ENCODE assay signal across 8 mouse cellular contexts in genomic region chr11:103051249-103051691, GRCm38 (mm10). TPM values are rescaled to one million over a fixed set of nuclear protein-coding genes. Genes with fewer than 3 reads are reported as not detected.
DNase-seq lines count a peak whose midpoint lies in the region; ATAC-seq and TF ChIP-seq lines count a peak whose summit lies in the region.

No protein-coding gene starts in this region.

- peak overlapping the region; percentile 19; the same call in 1 of the 2 replicates for H3K27ac ChIP-seq in brown adipose tissue, adult 24 weeks (replicated peaks; ENCODE audit: low read depth, low read length)
- peak overlapping the region; percentile 80 for H3K27ac ChIP-seq in heart, embryonic 12.5 days (ENCODE audit: poor library complexity, severe bottlenecking)
- H3K27ac ChIP-seq in forebrain, postnatal 0 days (ENCODE audit: low read depth, low read length), result no peak overlapping the region
- H3K27ac ChIP-seq in forebrain, embryonic 10.5 days, result no peak overlapping the region
- no peak overlapping the region for H3K27ac ChIP-seq in hindbrain, embryonic 16.5 days (ENCODE audit: low read depth, low read length)

- H3K9me3 ChIP-seq in heart, embryonic 12.5 days (replicated peaks), result no peaks in the 10 kb centered on the region
- no peaks in the 10 kb centered on the region for H3K9me3 ChIP-seq in forebrain, postnatal 0 days (ENCODE audit: low read length)
- no peaks in the 10 kb centered on the region for H3K9me3 ChIP-seq in forebrain, embryonic 10.5 days
- no peaks in the 10 kb centered on the region for H3K9me3 ChIP-seq in hindbrain, embryonic 16.5 days (ENCODE audit: control insufficient read depth, low read length)

- no peak overlapping the region for H3K4me2 ChIP-seq in heart, embryonic 12.5 days
- H3K4me2 ChIP-seq in forebrain, postnatal 0 days (ENCODE audit: low read depth), result no peak overlapping the region
- H3K4me2 ChIP-seq in hindbrain, embryonic 16.5 days (ENCODE audit: low read length), result no peak overlapping the region

- peaks cover 61% of the 10 kb centered on the region for H3K36me3 ChIP-seq in heart, embryonic 12.5 days
- H3K36me3 ChIP-seq in forebrain, postnatal 0 days (ENCODE audit: insufficient read depth), result peaks cover 52% of the 10 kb centered on the region
- H3K36me3 ChIP-seq in forebrain, embryonic 10.5 days (replicated peaks), result peaks cover 75% of the 10 kb centered on the region
- peaks cover 5% of the 10 kb centered on the region for H3K36me3 ChIP-seq in hindbrain, embryonic 16.5 days (ENCODE audit: control insufficient read depth, insufficient read depth, low read length)

- H3K9ac ChIP-seq in heart, embryonic 12.5 days, result no peak overlapping the region
- H3K9ac ChIP-seq in forebrain, postnatal 0 days, result no peak overlapping the region
- no peak overlapping the region for H3K9ac ChIP-seq in hindbrain, embryonic 16.5 days (ENCODE audit: low read depth, low read length)

- no peak for TF ChIP-seq CTCF in forebrain, postnatal 0 days (IDR thresholded peaks at IDR 0.05; ENCODE audit: low read depth)

- 19% methylated on average over 8 of the region's 8 CpGs for WGBS in heart, embryonic 12.5 days
- WGBS in forebrain, postnatal 0 days, result 85% methylated on average over 8 of the region's 8 CpGs
- WGBS in forebrain, embryonic 10.5 days, result 84% methylated on average over 8 of the region's 8 CpGs
- 83% methylated on average over 8 of the region's 8 CpGs for WGBS in hindbrain, embryonic 16.5 days

- no peaks in the 10 kb centered on the region for H3K27me3 ChIP-seq in heart, embryonic 12.5 days (replicated peaks)
- H3K27me3 ChIP-seq in forebrain, postnatal 0 days (ENCODE audit: insufficient read depth, low read length), result no peaks in the 10 kb centered on the region
- no peaks in the 10 kb centered on the region for H3K27me3 ChIP-seq in forebrain, embryonic 10.5 days (ENCODE audit: poor library complexity, severe bottlenecking)
- H3K27me3 ChIP-seq in hindbrain, embryonic 16.5 days (replicated peaks; ENCODE audit: control insufficient read depth, insufficient read depth, low read length), result no peaks in the 10 kb centered on the region

- peak; percentile 55 for DNase-seq in right cerebral cortex, adult 18-20 months
- DNase-seq in right cerebral cortex, postnatal 4 days, result no peak
- peak; percentile 83 for DNase-seq in lung, postnatal 10 days
- no peak for DNase-seq in forebrain, postnatal 0 days
- DNase-seq in forebrain, embryonic 10.5 days (ENCODE audit: extremely low spot score, low spot score), result no peak

- H3K4me1 ChIP-seq in brown adipose tissue, adult 24 weeks (ENCODE audit: control insufficient read depth, insufficient read depth, insufficient read length, low read length), result no peaks in the 10 kb centered on the region; the same call in 1 of the 2 replicates
- H3K4me1 ChIP-seq in heart, embryonic 12.5 days (replicated peaks), result peaks cover 28% of the 10 kb centered on the region
- H3K4me1 ChIP-seq in forebrain, postnatal 0 days (ENCODE audit: insufficient read depth), result no peaks in the 10 kb centered on the region
- H3K4me1 ChIP-seq in forebrain, embryonic 10.5 days, result 0 out of 2 replicates have a peak, but pooled peaks cover 2% of the 10 kb centered on the region
- H3K4me1 ChIP-seq in hindbrain, embryonic 16.5 days (ENCODE audit: control insufficient read depth, insufficient read depth, low read depth, low read length), result no peaks in the 10 kb centered on the region

- peak; percentile 86 for ATAC-seq in heart, embryonic 12.5 days (ENCODE audit: insufficient number of reproducible peaks, low FRiP score)
- ATAC-seq in forebrain, postnatal 0 days, result no peak
- ATAC-seq in hindbrain, embryonic 16.5 days, result no peak

- H3K4me3 ChIP-seq in brown adipose tissue, adult 24 weeks (ENCODE audit: insufficient read depth, low read depth, low read length), result no peak overlapping the region
- H3K4me3 ChIP-seq in heart, embryonic 12.5 days, result no peak overlapping the region
- no peak overlapping the region for H3K4me3 ChIP-seq in forebrain, postnatal 0 days (ENCODE audit: low read depth, low read length)
- no peak overlapping the region for H3K4me3 ChIP-seq in forebrain, embryonic 10.5 days
- H3K4me3 ChIP-seq in hindbrain, embryonic 16.5 days (ENCODE audit: low read length), result no peak overlapping the region

RNA-seq across cellular contexts. Expression of gene Dcakd, which starts 23.1 kb away (rescaled TPM):
- 25.6 and 25.9 TPM in 2 replicates for polyA plus RNA-seq in brown adipose tissue, adult 24 weeks (2012; ENCODE audit: insufficient read depth, insufficient read length, missing spikeins)
- polyA plus RNA-seq in heart, embryonic 12.5 days (2016; fragmentation: Nextera tagmentation; extraction: Ambion mirVana), result 94.1 and 95.2 TPM in 2 replicates
- total RNA-seq in forebrain, postnatal 0 days (2014; rRNA removed), result 136 and 148 TPM in 2 replicates
- polyA plus RNA-seq in forebrain, postnatal 0 days (2015; fragmentation: Nextera tagmentation; extraction: Ambion mirVana), result 173 and 191 TPM in 2 replicates
- polyA plus RNA-seq in forebrain, embryonic 10.5 days (2016; fragmentation: Nextera tagmentation; extraction: Ambion mirVana), result 261 and 275 TPM in 2 replicates
- polyA plus RNA-seq in hindbrain, embryonic 16.5 days (2015; fragmentation: Nextera tagmentation; extraction: Ambion mirVana), result 132 and 192 TPM in 2 replicates

RNA-seq across cellular contexts. Expression of gene Nmt1, which starts 23.3 kb away (rescaled TPM):
- 52.6 and 57.2 TPM in 2 replicates for polyA plus RNA-seq in brown adipose tissue, adult 24 weeks (2012; ENCODE audit: insufficient read depth, insufficient read length, missing spikeins)
- polyA plus RNA-seq in heart, embryonic 12.5 days (2016; fragmentation: Nextera tagmentation; extraction: Ambion mirVana), result 46.9 and 50.4 TPM in 2 replicates
- 63.2 and 64.1 TPM in 2 replicates for total RNA-seq in forebrain, postnatal 0 days (2014; rRNA removed)
- 35.0 and 36.7 TPM in 2 replicates for polyA plus RNA-seq in forebrain, postnatal 0 days (2015; fragmentation: Nextera tagmentation; extraction: Ambion mirVana)
- 62.4 and 66.0 TPM in 2 replicates for polyA plus RNA-seq in forebrain, embryonic 10.5 days (2016; fragmentation: Nextera tagmentation; extraction: Ambion mirVana)
- 28.8 and 30.4 TPM in 2 replicates for polyA plus RNA-seq in hindbrain, embryonic 16.5 days (2015; fragmentation: Nextera tagmentation; extraction: Ambion mirVana)

RNA-seq across cellular contexts. Expression of gene Plcd3, which starts 50.2 kb away (rescaled TPM):
- 6.1 and 6.2 TPM in 2 replicates for polyA plus RNA-seq in brown adipose tissue, adult 24 weeks (2012; ENCODE audit: insufficient read depth, insufficient read length, missing spikeins)
- 5.8 and 6.6 TPM in 2 replicates for polyA plus RNA-seq in heart, embryonic 12.5 days (2016; fragmentation: Nextera tagmentation; extraction: Ambion mirVana)
- 8.5 and 8.8 TPM in 2 replicates for total RNA-seq in forebrain, postnatal 0 days (2014; rRNA removed)
- polyA plus RNA-seq in forebrain, postnatal 0 days (2015; fragmentation: Nextera tagmentation; extraction: Ambion mirVana), result 3.6 TPM in 2 replicates
- 1.5 and 1.7 TPM in 2 replicates for polyA plus RNA-seq in forebrain, embryonic 10.5 days (2016; fragmentation: Nextera tagmentation; extraction: Ambion mirVana)
- polyA plus RNA-seq in hindbrain, embryonic 16.5 days (2015; fragmentation: Nextera tagmentation; extraction: Ambion mirVana), result 4.7 and 4.9 TPM in 2 replicates

RNA-seq across cellular contexts. Expression of gene Acbd4, which starts 50.2 kb away (rescaled TPM):
- 95.3 and 183 TPM in 2 replicates for polyA plus RNA-seq in brown adipose tissue, adult 24 weeks (2012; ENCODE audit: insufficient read depth, insufficient read length, missing spikeins)
- polyA plus RNA-seq in heart, embryonic 12.5 days (2016; fragmentation: Nextera tagmentation; extraction: Ambion mirVana), result 13.5 and 13.8 TPM in 2 replicates
- 27.2 and 28.5 TPM in 2 replicates for total RNA-seq in forebrain, postnatal 0 days (2014; rRNA removed)
- 20.1 and 27.1 TPM in 2 replicates for polyA plus RNA-seq in forebrain, postnatal 0 days (2015; fragmentation: Nextera tagmentation; extraction: Ambion mirVana)
- polyA plus RNA-seq in forebrain, embryonic 10.5 days (2016; fragmentation: Nextera tagmentation; extraction: Ambion mirVana), result 6.6 and 7.5 TPM in 2 replicates
- polyA plus RNA-seq in hindbrain, embryonic 16.5 days (2015; fragmentation: Nextera tagmentation; extraction: Ambion mirVana), result 14.2 and 16.4 TPM in 2 replicates

Comparison
In these comparisons a context has a peak if more than half of its experiments do, and no peak if none do; other contexts are left out.
1. DNase-seq: peak in right cerebral cortex, adult 18-20 months (single experiment) and lung, postnatal 10 days (single experiment); none in right cerebral cortex, postnatal 4 days (single experiment), forebrain, postnatal 0 days (single experiment) and forebrain, embryonic 10.5 days (single experiment).
2. H3K27ac ChIP-seq: peak in brown adipose tissue, adult 24 weeks (single experiment) and heart, embryonic 12.5 days (single experiment); none in forebrain, postnatal 0 days (single experiment), forebrain, embryonic 10.5 days (single experiment) and hindbrain, embryonic 16.5 days (single experiment).